Mouse (Mus musculus) cortical plate, adult 2 months (tissue): ENCODE results near the gene Pias3.

Experiments used
- CTCF ChIP-seq: fragments of 200-500 bp; IDR thresholded peaks from 2 replicates; pipeline ENCODE4 v1.5.1; 2011; ENCODE audit warnings: mild to moderate bottlenecking, control low read depth, low read length; ENCODE audit not compliant: insufficient read depth; ENCODE audit errors: extremely low read depth
- POLR2A ChIP-seq: fragments of 200-500 bp; IDR thresholded peaks from 2 replicates; pipeline ENCODE4 v1.6.1; 2011; ENCODE audit warnings: mild to moderate bottlenecking, low read length, control low read depth; ENCODE audit not compliant: insufficient read depth; ENCODE audit errors: extremely low read depth

DNA sequence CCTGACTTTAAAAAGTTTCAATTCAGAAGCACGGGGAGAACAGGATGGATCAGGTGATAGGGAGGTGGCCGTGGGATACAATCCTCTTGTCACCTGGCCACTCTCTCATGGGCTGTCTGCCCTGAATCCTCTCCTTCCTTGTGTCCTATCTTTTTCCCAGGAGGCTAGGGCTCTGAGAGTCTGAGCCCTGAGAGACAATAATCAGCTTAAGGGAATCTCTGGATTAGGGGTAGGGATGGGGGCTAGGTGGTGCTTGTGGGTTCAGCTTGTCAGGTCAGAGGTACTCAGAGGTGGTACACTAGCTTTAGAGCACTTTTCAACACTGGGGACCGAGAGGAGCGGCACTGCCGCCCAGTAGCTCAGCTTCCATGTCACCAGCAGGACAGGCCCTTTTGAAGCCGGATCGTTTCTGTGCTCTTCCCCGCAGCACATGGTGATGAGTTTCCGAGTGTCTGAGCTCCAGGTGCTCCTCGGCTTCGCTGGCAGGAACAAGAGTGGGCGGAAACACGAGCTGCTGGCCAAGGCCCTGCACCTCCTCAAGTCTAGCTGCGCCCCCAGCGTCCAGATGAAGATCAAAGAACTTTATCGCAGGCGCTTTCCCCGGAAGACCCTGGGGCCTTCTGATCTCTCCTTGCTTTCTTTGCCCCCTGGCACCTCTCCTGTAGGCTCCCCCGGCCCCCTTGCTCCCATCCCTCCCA lies 3.0 kb downstream of the Pias3 start:
- TF ChIP-seq POLR2A (no peak), CTCF (no peak)
